Mouse (Mus musculus) frontal cortex, adult (tissue): ENCODE measurements at regions not wholly inside any gene's neighbourhood (a gene's known extent, or its start where the extent isn't known, plus 50 kb on each side); places are given as distances from the start of the nearest gene placed in this dataset.

Experiments
- ATAC-seq: cut with Nextera tagmentation; 2 replicates; pipeline ENCODE4 v1.9.2; 2017; ENCODE audit warnings: mild to moderate bottlenecking, moderate library complexity, mixed read lengths; ENCODE audit not compliant: low TSS enrichment

DNA sequence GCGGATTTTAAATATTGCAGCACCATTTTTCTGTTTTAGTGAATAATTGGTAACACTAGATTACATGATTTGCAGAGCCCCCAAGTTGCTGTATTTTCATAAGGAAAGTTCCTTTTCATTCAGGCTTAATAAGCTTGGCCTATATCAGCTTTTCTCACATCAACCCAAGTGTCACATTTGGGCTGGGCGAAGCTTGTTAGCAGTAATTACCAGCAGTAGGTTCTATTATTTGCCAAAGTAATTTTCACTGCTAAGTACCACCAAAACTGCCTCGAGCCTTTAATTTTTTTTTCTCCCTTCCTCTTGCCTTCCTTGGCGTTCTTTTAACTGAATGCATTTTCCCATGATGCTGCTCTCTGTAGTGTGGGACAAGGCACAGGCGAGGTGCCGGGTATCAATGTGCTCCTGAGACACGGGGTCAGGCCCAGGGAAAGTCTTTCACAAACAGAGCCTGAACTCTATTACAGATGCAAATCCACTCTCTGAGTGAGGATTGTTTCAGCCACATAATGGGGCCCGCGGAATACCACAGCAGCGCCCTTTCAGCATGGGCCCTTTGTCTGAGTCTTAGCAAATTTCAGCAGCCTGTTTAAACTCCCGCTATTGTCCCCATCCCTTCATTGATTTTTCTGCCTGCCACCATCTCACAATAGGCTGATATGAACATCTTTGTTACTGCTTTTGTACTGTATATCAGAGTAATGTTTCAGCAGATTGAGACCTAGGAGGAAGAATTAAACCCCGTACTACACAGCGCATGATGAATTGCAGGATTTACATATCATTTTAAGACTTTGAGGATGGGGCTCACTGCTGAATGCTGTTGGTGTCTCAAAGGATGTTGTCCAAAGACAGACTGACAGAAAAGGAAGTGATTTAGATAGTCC is 205.1 kb upstream of the Epha3 start:
- peak; percentile 67 for ATAC-seq

DNA sequence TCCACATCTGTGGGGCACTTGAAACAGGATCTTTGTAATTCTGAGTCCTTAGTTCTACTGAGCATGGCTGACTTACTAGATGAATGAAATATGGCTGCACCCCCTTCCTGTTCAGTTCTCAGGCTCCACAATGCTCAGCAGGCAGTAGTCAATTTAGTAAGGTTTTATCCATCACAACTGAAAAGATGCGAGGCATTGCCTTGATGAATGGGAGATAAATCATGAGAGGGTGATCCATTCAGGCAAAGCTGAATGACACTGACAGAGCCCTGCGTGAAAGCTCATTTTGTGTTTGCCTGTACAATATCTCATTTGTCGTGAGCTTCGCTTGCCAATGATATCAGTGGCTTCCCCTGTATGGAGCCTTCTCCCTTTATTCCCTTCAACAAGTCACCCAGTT is 198.6 kb upstream of the Epha3 start:
- no peak for ATAC-seq

DNA sequence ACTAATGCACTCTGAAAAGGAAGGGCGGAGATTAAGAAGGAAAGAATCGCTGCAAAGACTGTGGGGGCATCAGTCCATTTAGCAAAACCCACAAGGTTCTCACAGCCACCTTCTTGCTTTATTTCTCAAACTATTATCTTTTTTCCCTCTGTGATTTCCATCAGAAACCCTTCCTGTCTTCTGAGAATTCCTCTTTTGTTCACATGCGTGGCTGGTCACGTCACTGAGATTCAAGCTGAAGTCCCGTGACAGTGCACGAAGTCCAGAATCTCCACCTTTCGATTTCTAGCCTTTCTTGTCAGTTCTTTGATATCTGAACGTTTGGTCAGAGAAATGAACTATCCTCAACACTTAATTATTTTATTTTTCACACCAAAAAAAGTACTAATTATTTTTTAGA is 194.7 kb upstream of the Epha3 start:
- ATAC-seq: no peak

DNA sequence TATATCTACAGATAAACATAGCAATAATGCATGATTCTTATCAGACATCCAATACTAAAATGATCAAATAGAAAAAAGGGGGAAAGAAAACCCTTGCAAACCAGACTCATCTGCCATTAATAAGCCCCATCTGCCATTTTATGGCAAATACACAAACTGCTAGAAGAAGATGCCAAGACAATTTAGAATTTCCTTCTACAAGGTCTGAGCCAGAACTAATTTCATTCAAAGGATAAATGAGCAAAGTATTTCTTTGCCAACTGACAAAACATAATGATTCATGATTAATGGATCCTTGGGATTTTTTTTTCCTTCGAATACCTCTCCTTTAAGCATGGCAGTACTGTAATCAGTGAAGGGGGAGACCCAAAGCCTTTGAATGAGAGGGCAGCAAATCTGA is 190.4 kb upstream of the Epha3 start:
- no peak for ATAC-seq

DNA sequence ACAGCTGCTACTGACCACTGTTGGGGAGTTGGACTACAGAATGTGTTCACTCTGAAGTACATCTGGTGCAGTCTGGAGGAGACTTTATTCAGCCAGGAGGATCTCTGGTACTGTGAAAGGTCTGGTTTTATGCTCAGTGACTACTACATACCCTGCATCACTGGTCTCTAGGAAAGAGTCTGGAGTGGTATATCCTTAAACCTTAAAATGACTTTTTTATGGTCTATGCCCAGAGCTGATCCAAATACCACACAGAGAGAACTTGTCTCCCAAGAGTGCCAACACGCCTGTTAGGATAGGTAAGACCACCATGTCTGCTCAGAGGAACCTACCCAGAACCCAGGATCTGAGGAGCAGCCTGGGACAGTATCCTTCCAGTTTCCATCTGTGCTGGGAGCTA is 184.1 kb upstream of the Epha3 start:
- no peak for ATAC-seq

DNA sequence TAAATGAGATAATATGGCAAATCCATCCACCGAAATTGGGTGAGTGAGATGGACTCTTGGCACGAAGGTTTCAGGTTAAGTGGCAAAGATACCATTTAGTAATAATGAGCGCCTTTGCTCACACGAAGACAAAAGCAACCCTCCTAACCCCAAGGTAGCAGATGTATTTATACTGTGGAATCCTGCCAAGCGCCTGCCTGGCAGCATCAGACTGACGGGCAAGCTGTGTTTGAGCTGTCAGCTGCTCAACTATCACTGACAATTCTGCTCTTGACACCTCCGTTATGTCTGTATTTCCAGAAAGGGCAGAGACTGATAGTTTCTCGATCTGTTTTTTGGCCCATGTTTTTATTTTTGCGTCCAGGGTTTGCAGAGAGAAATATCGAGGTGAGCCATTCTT is 169.1 kb upstream of the Epha3 start:
- ATAC-seq: no peak

DNA sequence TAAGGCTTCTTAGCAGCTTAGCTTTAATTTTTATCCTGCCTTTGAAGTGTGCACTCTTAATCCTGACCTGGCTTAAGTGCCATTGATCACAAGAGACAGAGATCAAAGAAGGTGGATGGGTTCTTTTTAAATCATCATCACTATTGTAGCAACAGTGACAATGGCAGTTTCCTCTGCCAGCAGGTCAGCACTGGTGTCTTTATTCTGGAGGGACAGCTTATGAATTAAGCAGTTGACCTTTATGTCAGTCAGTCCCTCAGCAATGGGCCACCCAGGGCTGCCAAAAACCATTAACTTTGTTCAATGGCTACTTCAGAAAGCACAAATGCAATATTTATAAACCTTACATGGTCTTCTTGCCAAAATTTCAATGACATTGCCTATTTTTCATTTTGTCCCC is 160.0 kb upstream of the Epha3 start:
- no peak for ATAC-seq

DNA sequence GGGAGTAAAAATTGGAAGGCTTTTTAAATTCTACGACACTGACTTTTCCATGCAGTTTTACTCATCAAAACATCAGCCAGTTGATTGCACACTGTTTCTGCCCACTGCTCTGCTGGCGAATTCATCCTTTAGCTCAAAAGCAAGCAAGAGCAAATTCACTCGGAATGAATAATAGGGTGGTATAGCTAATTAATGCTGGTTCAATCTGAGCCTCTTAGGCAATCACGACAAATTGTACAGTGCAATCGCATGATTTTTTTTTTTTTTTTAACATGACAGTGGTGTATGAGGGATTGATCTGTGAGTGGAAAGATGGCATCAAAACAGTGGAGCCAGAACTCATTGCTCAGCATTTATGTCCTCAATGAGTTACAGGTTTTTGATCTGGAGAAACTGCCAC is 136.9 kb upstream of the Epha3 start:
- ATAC-seq: no peak

DNA sequence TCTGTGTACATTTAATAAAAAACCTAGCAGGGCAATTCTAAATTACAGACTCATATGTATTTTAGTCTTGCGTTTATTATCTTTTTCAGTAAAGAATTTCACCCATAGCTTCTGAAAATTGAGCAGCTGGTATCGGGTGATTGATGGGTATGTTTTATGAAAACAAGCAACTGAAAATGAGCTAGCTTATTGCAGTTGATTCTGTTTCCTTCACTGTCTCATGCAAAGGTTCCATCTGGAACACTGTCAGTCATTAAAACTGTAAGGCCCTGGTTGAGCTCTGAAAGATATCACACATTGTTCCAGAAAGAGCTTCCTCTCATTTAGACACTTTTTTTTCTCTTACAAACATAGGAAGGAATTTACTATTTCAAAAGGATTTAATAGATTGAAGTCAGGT is 103.4 kb upstream of the Epha3 start:
- ATAC-seq: no peak

DNA sequence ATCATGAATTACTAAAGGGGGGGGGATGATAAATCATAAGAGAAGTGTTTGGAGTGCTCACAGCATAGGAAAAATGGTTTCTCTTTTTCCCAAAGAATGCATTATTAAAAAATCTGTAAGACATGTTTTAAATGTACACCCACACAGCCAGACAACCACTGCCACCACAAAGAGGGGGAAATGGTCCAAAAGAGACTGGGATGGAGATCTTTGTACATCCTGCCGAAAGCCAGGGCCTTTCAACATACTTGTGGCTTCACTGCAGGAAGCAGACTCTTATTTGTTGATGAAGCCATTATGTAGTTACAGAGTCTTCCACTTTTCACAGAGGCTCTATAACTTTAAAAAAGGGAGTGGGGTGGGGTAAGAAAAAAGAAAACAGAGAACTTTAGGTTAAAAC is 96.8 kb upstream of the Epha3 start:
- no peak for ATAC-seq

DNA sequence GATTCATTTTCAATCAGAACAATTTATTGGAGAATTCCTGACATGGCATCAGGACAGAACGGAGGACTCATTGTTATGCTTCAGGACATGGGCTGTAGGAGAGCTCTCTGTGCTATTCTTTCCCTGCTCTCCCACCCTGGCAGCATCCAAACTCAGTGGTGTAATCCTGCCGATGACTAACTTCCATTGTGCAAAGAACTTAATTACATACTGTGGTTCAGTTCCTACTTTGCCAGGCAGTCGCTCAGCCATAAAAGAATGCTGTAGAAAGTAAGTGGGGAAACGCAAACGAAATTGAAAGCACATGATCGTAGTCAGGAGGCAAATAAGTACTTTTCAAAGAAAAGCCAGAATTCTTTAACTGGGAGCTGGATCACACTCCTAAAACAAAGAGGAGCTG is 94.2 kb upstream of the Epha3 start:
- peak; percentile 90 for ATAC-seq

DNA sequence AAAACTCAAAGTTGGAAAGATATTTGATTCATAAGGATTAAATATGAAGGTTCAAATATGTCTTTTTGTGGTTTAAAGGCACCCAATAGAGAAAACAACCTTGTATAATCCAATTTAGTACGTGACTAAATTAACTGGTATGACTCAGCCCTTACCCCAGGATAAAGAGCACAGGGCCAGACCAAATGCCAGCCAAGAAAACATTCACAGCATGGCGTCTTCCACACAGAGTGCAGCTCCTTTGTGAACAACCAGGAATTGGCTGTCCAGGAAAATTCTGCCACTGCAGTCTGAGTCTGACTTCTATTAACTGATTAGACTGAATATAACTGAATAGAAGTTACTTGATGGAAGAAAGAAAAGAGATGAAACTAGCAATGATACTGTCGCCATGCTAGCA is 61.2 kb upstream of the Epha3 start:
- no peak for ATAC-seq

DNA sequence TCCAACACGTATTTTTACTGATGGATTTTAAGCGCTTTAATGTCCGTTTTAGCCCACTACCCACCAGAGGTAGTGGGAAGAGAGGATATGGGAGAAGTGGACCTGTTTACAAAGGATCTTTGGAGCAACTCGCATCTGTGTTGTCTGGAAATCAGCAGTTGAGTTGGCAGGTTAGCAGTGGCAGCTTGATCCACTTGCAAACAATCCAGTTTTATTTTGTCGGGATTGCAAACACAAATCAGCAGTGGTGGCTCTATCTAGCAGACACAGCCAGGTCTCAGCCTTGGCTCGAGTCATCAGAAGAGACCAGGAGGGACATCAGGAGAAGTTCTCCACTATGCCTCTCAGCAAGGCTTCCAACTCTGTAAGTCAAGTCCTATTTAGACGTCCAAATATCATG is 57.2 kb upstream of the Epha3 start:
- no peak for ATAC-seq
